Mouse (Mus musculus): ENCODE measurements at regions not wholly inside any gene's neighbourhood (a gene's known extent, or its start where the extent isn't known, plus 50 kb on each side); places are given as distances from the start of the nearest gene placed in this dataset.

DNA sequence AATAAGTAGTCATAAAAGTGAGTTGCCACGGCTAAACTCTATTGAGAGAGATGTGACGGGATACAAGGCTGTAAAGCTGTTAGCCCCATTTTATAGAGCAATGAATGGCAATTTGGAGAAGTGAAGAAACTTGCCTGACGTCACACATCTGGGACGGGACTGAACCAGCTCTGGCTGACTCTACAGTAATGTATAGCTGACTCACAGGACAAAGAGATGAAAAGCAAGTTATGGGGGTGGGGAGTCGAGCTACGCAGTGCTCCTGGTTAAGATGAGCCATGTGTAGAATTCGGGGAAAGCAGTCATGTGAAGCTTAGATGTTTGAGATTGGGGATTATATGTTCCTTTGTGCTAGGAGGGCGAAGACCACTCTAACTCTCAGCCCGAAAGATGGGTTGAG lies 72.2 kb upstream of the Boc start:
- no peak for DNase-seq (ENCODE audit: low spot score in 2 of 2)

- no peak for DNase-seq (ENCODE audit: low spot score in 2 of 2)
Measured at GRCm38 (mm10) chr16:44630426-44630825, 71.7 kb upstream of the Boc start.

- DNase-seq (ENCODE audit: low spot score in 2 of 2) = no peak
Measured at GRCm38 (mm10) chr16:44629296-44630275, 70.9 kb upstream of the Boc start.

GRCm38 (mm10) chr16:44625871-44626293 lies 67.2 kb upstream of the Boc start:
- DNase-seq (ENCODE audit: low spot score in 2 of 2) = no peak

DNA sequence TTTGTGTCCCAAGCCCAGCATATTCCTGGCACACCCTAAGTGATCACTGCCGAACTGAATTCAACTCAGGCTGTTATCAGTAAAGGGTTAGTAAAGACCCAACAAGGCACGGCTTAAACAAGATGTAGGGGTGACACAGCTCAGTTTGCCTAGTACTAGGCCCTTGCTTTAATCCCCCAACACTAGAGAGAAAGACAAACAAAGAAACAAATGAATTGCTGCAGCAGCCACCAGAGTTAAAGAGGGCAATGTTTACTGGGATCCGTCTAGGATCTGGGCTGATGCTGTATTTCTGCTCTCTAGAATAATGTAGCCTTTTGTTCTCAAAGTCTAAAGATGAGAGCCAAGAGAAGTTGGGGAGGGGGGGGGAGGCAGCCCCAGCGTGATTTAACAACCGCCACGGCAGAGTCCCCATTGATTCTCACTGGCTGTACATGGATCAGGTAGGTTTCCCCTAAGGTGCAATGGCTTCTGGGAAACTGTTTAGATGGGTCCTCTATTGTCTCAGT lies 66.5 kb upstream of the Boc start:
- no peak for DNase-seq (ENCODE audit: low spot score in 2 of 2)

DNA sequence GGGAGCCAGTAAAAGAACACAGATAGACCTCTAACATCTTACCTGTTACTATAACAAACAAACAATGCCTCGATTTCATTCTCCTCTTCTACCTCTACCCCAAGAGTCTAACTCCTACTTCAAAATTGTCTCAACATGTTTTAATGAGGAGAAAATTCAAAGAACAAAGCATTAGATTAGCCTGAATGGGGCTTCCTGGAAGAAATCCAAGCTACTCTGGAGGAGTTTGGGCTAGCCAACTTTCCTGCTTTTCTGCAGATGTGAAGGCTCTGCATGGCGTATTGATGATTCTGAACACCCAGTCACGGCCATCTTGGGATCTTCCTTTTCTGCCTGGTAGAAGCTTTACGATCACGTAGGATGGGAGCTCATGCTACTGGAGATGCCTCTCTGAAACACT lies 62.9 kb upstream of the Boc start:
- no peak for DNase-seq (ENCODE audit: low spot score in 2 of 2)

- no peak for DNase-seq (ENCODE audit: low spot score in 2 of 2)
Measured at GRCm38 (mm10) chr16:44620536-44620935, 61.8 kb upstream of the Boc start.

DNA sequence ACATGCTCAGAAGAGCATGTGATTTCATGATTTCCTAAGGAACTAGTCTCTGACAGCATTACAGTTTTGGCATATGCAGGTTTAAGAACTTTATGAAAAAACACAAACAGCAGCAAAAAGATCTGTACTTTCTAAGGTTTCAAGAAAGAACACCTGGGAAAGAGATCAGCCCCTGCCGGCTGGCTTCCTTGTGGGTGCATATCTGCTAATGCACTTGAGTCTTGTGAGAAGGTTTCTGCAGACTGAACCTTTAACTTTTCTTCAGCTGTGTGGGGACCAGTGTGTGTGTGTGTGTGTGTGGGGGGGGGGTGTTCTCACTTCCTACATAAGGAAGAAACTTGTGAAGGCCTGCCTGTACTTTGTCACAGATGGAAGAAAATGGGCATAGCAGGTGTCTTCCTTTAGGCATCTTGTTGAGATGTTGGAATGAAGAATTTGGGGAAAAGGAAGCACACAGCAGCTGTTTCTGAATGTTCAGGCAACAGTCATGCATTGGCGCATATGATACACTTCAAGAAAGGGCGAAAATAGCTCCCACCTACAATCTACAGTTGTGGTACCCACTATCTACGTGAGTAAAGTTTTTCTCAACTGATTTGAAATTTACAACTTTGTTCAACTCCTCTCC lies 60.9 kb upstream of the Boc start:
- no peak for DNase-seq (ENCODE audit: low spot score in 2 of 2)

- DNase-seq (ENCODE audit: low spot score in 2 of 2) = no peak
Measured at GRCm38 (mm10) chr16:44617041-44617440, 58.3 kb upstream of the Boc start.

GRCm38 (mm10) chr16:44616376-44616775 lies 57.7 kb upstream of the Boc start:
- DNase-seq (ENCODE audit: low spot score in 2 of 2) = no peak

- no peak for DNase-seq (ENCODE audit: low spot score in 2 of 2)
Measured at GRCm38 (mm10) chr16:44615878-44616206, 57.1 kb upstream of the Boc start.

DNA sequence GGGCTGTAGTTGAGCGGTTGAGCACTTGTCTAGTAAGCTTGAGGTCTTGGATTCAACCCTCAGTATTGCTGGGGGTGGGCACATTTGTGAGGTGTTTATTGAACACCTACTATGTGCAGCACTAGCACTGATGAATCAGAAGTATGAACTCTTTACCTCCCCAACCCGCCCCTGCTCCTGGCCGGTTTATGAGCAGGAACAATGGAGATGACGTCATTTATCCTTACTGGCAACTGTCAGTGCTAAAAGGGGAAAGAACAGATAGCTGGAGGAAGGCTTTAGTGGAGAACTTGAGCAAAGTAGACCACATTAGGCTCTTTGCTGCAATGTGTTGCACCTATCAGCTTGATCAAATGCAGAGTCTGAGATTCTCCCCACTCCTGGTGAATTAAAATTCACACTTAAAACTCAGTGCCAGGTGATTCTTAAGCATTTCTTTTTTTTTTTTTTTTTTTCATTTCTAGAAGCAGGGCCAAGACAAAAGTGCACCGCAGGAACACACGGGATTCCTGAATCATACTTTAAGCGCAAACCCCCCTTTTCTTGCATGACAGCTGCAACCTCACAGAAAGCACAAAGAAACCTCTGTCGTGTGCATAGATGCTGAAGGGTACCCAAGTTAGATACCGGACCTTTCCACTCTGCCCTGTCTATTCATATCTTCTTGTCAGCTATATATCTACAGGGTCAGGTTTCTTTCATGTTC lies 56.6 kb upstream of the Boc start:
- DNase-seq (ENCODE audit: low spot score in 2 of 2) = no peak

- no peak for DNase-seq (ENCODE audit: low spot score in 2 of 2)
Measured at GRCm38 (mm10) chr16:44614235-44614634, 55.5 kb upstream of the Boc start.

DNA sequence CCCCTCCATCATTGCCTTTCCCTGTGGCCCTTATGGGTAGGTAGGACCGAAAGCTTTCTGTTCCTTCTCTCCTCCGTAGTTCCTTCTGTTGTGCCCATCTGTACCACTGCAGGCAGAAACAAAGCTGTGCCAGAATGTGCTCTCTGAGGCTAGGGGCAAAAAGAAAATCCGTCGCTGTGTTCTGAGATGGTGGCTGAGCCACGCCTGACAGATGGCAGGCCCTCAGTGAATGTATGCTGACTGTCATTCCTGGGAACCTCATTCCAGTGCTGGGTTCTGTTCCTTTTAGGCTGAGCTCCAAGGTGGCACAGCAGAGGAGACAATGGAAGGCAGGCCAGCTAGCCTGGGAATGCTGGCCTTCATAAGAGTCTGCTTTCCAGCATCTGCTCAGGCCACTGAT lies 54.0 kb upstream of the Boc start:
- no peak for DNase-seq (ENCODE audit: low spot score in 2 of 2)

- DNase-seq (ENCODE audit: low spot score in 2 of 2) = no peak
Measured at GRCm38 (mm10) chr16:44611525-44611924, 52.8 kb upstream of the Boc start.

GRCm38 (mm10) chr16:44608586-44608985 lies 49.9 kb upstream of the Boc start:
- DNase-seq (ENCODE audit: low spot score in 2 of 2) = no peak

Data from right cerebral cortex, adult 2 months (tissue).